Mouse (Mus musculus) cerebral cortex, adult 2 months (tissue): ENCODE data around the gene Rcvrn.

ENCODE experiments used
- WGBS: fragments of 180-500 bp; shearing (Covaris S2); methylation state at CpG from one replicate; pipeline ENCODE4 v1.1.7; 2018; 5-methylcytosine and 5-hydroxymethylcytosine counted together

The Rcvrn gene

GRCm38 (mm10) chr11:67694703-67695376, at the start of gene Rcvrn:
Gene Rcvrn (plus strand): TSS chr11:67695326.
- 56% methylated on average over 7 of the region's 7 CpGs for WGBS

- WGBS: 39% methylated on average over 5 of the region's 5 CpGs
These were observed 47.4 kb upstream of the Rcvrn start for GRCm38 (mm10) chr11:67647745-67648144.

- WGBS: 48% methylated on average over 11 of the region's 11 CpGs
These were observed 46.3 kb upstream of the Rcvrn start for GRCm38 (mm10) chr11:67648651-67649407.

GRCm38 (mm10) chr11:67649971-67650707, 45.0 kb upstream of the Rcvrn start:
- WGBS: 48% methylated on average over 10 of the region's 10 CpGs

GRCm38 (mm10) chr11:67651731-67652130, 43.4 kb upstream of the Rcvrn start:
- WGBS: 55% methylated on average over 6 of the region's 6 CpGs

- 14% methylated on average over 14 of the region's 14 CpGs for WGBS
These were observed 42.8 kb upstream of the Rcvrn start for GRCm38 (mm10) chr11:67652194-67652892.

GRCm38 (mm10) chr11:67652893-67653255, 42.3 kb upstream of the Rcvrn start:
- 21% methylated on average over 6 of the region's 6 CpGs for WGBS

GRCm38 (mm10) chr11:67653521-67654090, 41.5 kb upstream of the Rcvrn start:
- 57% methylated on average over 9 of the region's 9 CpGs for WGBS

- WGBS: 73% methylated on average over 4 of the region's 4 CpGs
These were observed 40.6 kb upstream of the Rcvrn start for GRCm38 (mm10) chr11:67654514-67654913.

GRCm38 (mm10) chr11:67655236-67655959, 39.7 kb upstream of the Rcvrn start:
- 29% methylated on average over 17 of the region's 17 CpGs for WGBS

GRCm38 (mm10) chr11:67656366-67656765, 38.8 kb upstream of the Rcvrn start:
- WGBS: 81% methylated on average over 7 of the region's 7 CpGs

GRCm38 (mm10) chr11:67656811-67657210, 38.3 kb upstream of the Rcvrn start:
- 82% methylated on average over 9 of the region's 9 CpGs for WGBS

- 41% methylated on average over 11 of the region's 11 CpGs for WGBS
These were observed 37.3 kb upstream of the Rcvrn start for GRCm38 (mm10) chr11:67657685-67658382.

- WGBS: 65% methylated on average over 8 of the region's 8 CpGs
These were observed 33.7 kb upstream of the Rcvrn start for GRCm38 (mm10) chr11:67661465-67661864.

GRCm38 (mm10) chr11:67663437-67663836, 31.7 kb upstream of the Rcvrn start:
- WGBS: 85% methylated on average over 4 of the region's 4 CpGs

- WGBS: 53% methylated on average over 3 of the region's 3 CpGs
These were observed 30.9 kb upstream of the Rcvrn start for GRCm38 (mm10) chr11:67664261-67664660.

- WGBS: 52% methylated on average over 6 of the region's 6 CpGs
These were observed 30.2 kb upstream of the Rcvrn start for GRCm38 (mm10) chr11:67664918-67665317.

GRCm38 (mm10) chr11:67666129-67666528, 29.0 kb upstream of the Rcvrn start:
- WGBS: 59% methylated on average over 5 of the region's 5 CpGs

- WGBS: 39% methylated on average over 13 of the region's 13 CpGs
These were observed 27.4 kb upstream of the Rcvrn start for GRCm38 (mm10) chr11:67667531-67668332.
